Mouse (Mus musculus) kidney, postnatal 4 days (tissue): ENCODE measurements at regions not wholly inside any gene's neighbourhood (a gene's known extent, or its start where the extent isn't known, plus 50 kb on each side); places are given as distances from the start of the nearest gene placed in this dataset.

Experiments used
- DNase-seq, 2 experiments: peaks; one replicate each; pipeline ENCODE4 v3.0.0; 2021; ENCODE audit warnings: mixed read lengths in 2 of 2

GRCm38 (mm10) chr16:77166722-77167121 lies 153.2 kb downstream of the Usp25 start:
- peak; percentile 63 to 66 for DNase-seq

DNA sequence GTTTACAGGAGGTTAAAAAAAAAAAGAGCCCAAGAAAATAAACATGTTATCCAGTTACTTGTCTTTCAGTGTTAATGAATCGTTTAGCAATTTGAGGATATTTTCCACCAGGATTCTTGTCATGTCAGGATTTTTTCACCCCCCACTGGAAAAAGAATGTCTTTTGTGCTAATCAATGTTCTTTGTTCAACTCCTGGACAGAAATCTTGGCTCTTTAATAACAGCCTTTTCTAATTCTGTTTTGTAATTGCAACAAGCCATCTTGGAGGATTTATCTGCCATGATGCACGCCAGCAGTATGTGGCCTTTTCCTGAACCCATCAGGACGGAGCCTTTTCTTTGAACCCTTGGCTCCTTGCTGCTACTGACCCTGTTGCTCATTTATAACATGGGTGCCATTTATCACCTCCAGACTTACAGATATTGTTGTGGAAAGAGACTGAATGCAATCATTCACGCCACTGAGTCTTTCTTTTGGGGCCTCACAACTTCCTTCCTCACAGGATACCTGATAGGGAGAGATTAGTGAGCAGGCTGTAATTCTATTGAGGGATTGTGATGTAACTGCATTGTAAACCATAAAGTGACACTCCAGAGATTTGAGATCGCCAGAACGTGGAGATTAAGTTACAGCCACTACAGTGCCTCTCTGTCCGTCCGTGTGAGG lies 159.7 kb downstream of the Usp25 start:
- peak; percentile 27 to 40 for DNase-seq

- no peak for DNase-seq
Observed at GRCm38 (mm10) chr16:77174744-77175432, 161.4 kb downstream of the Usp25 start.

DNA sequence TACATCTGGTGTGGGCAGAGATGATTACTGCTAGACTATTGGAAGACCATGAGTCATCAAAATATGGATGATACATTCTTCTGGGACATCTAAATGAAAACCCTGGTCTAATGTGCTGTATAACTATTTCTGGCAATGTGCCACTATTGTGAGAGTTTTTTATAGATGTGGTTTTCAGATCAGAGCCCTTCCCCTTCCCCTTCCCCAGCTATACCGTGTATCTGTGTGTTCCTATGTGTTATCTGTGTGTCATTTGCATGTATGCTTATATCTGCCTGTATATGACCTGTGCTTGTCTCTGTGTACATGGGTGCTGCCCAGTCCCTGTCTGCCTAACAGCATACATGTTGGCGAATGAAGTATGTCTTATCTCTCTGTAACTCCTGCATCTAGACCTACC lies 167.5 kb downstream of the Usp25 start:
- DNase-seq, result no peak
